Mouse (Mus musculus) bone marrow macrophage, adult 2 months (primary cell): ENCODE results near the gene Foxs1.

ENCODE experiments used
- CTCF ChIP-seq: IDR thresholded peaks from 2 replicates; pipeline ENCODE4 v1.5.1; 2012; ENCODE audit warnings: low read depth, mild to moderate bottlenecking, low read length, moderate library complexity
- POLR2A ChIP-seq: IDR thresholded peaks from 2 replicates; pipeline ENCODE4 v1.6.1; 2012; ENCODE audit warnings: mild to moderate bottlenecking, low read depth, low read length, borderline replicate concordance

- TF ChIP-seq CTCF (no peak), POLR2A (no peak)
Observed at GRCm38 (mm10) chr2:152895834-152896233, 37.2 kb downstream of the Foxs1 start.
